Mouse (Mus musculus) embryonic facial prominence, embryonic 13.5 days (tissue): ENCODE data around the gene Clec2i. TPM values are rescaled to one million over a fixed set of nuclear protein-coding genes. Genes with fewer than 3 reads are reported as not detected.

Experiments used
- ATAC-seq: fragments of 200-750 bp; cut with Nextera tagmentation; 2 replicates; pipeline ENCODE4 v1.8.0; 2017; ENCODE audit warnings: low read depth; ENCODE audit not compliant: insufficient number of reproducible peaks, insufficient read depth, low FRiP score, low TSS enrichment
- H3K27ac ChIP-seq: fragments of 300-500 bp; sonication (generic); 2 replicates; pipeline ENCODE4 v1.5.1; 2015; ENCODE audit warnings: moderate library complexity, mild to moderate bottlenecking, inconsistent platforms
- H3K27me3 ChIP-seq: fragments of 300-500 bp; sonication (generic); 2 replicates; pipeline ENCODE4 v1.6.1; 2015; ENCODE audit warnings: mild to moderate bottlenecking, inconsistent platforms
- H3K36me3 ChIP-seq: fragments of 300-500 bp; sonication (generic); 2 replicates; pipeline ENCODE4 v1.6.1; 2015; ENCODE audit warnings: mild to moderate bottlenecking, inconsistent platforms
- H3K4me1 ChIP-seq: fragments of 300-500 bp; sonication (generic); 2 replicates; pipeline ENCODE4 v1.6.1; 2015; ENCODE audit warnings: inconsistent platforms
- H3K4me2 ChIP-seq: fragments of 300-500 bp; sonication (generic); 2 replicates; pipeline ENCODE4 v1.6.1; 2015; ENCODE audit warnings: moderate library complexity, mild to moderate bottlenecking, inconsistent platforms
- H3K4me3 ChIP-seq: fragments of 300-500 bp; sonication (generic); 2 replicates; pipeline ENCODE4 v1.5.1; 2015; ENCODE audit warnings: mild to moderate bottlenecking, inconsistent platforms
- H3K9ac ChIP-seq: fragments of 300-500 bp; sonication (generic); 2 replicates; pipeline ENCODE4 v1.6.1; 2015; ENCODE audit warnings: mild to moderate bottlenecking, inconsistent platforms
- H3K9me3 ChIP-seq: fragments of 300-500 bp; sonication (generic); 2 replicates; pipeline ENCODE4 v1.6.1; 2016; ENCODE audit warnings: inconsistent platforms
- WGBS: fragments of 180-500 bp; shearing (Covaris S2); methylation state at CpG from one replicate; pipeline ENCODE4 v1.1.7; 2015; ENCODE audit warnings: mixed read lengths; 5-methylcytosine and 5-hydroxymethylcytosine counted together
- polyA plus RNA-seq: library from polyadenylated mRNA; unstranded; fragments of >200 nt; fragmentation: Nextera tagmentation; extraction: Ambion mirVana; gene quantifications from 2 replicates; pipeline ENCODE4 v1.2.1, GENCODE M21; 2015

Clec2i gene
- polyA plus RNA-seq, 1 experiment from 2014 or later: 0.20 TPM

- H3K27me3 ChIP-seq: no peaks in the 10 kb centered on the region
- no peaks in the 10 kb centered on the region for H3K36me3 ChIP-seq
- H3K9me3 ChIP-seq: no peaks in the 10 kb centered on the region
- peaks cover 10% of the 10 kb centered on the region; the same call in 1 of the 2 replicates for H3K4me1 ChIP-seq
- no peak overlapping the region for H3K27ac ChIP-seq
- WGBS: 79% methylated on average over 5 of the region's 5 CpGs
- no peak overlapping the region for H3K4me3 ChIP-seq
- no peak for ATAC-seq
- no peak overlapping the region for H3K9ac ChIP-seq
- peak overlapping the region; percentile 69; the same call in 1 of the 2 replicates for H3K4me2 ChIP-seq
Measured at GRCm38 (mm10) chr6:128844586-128845080, 42.8 kb upstream of the Clec2i start.

GRCm38 (mm10) chr6:128845319-128845979 is 41.9 kb upstream of the Clec2i start:
- WGBS: 31% methylated on average over 7 of the region's 7 CpGs
- no peak overlapping the region for H3K4me2 ChIP-seq

DNA sequence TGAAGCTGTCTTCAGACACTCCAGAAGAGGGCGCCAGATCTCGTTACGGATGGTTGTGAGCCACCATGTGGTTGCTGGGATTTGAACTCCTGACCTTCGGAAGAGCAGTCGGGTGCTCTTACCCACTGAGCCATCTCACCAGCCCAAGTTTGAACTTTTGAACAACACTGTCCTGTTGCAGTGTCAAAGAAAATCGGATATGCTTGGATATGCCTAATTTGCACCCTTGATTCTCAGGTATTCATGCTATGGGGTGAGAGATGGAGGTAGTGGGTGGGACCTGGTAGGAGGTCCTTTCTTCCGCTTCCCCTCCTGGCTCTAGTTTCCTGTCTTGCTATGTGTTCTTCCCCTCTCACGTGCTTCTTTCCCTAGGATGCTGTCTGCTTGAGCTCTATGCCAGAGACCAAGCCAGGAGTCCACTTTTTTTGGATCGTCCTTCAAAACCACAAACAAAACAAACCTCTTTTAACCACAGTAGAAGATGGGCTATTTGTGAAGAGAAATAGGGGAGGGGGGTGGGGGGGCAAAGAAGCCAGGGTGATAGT is 41.3 kb upstream of the Clec2i start:
- H3K27ac ChIP-seq: no peak overlapping the region
- H3K27me3 ChIP-seq: no peaks in the 10 kb centered on the region
- 49% methylated on average over 9 of the region's 9 CpGs for WGBS
- H3K4me3 ChIP-seq: no peak overlapping the region
- no peak overlapping the region for H3K4me2 ChIP-seq
- no peak for ATAC-seq
- H3K36me3 ChIP-seq: no peaks in the 10 kb centered on the region
- no peaks in the 10 kb centered on the region for H3K9me3 ChIP-seq
- H3K4me1 ChIP-seq: peaks cover 8% of the 10 kb centered on the region; the same call in 1 of the 2 replicates
- no peak overlapping the region for H3K9ac ChIP-seq

More at GRCm38 (mm10) chr6:128845319-128845979, 41.9 kb upstream of the Clec2i start:
- Histone ChIP-seq H3K4me3 (no peak overlapping the region), H3K27ac (no peak overlapping the region), H3K36me3 (no peaks in the 10 kb centered on the region), H3K9ac (no peak overlapping the region), H3K4me1 (peaks cover 8% of the 10 kb centered on the region; the same call in 1 of the 2 replicates), H3K9me3 (no peaks in the 10 kb centered on the region), H3K27me3 (no peaks in the 10 kb centered on the region)
- no peak for ATAC-seq

DNA sequence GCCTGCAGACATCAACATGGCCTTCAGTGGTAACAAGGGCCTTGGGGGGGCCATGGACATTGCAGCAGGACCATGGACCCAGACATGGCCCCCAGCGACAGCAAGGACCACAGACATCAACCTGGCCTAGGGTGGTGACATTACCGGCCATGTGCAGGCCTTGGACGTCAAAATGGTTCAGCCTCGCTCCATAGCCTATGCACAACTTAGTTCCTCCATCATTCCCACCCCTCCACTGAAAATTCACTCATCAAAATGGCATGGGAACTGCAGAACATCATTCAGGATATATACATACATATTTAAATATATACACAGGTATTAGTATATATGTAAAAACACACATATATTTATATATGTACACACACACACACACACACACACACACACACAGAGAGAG is 40.0 kb upstream of the Clec2i start:
- H3K27ac ChIP-seq: no peak overlapping the region
- H3K4me3 ChIP-seq: no peak overlapping the region
- no peaks in the 10 kb centered on the region for H3K9me3 ChIP-seq
- no peak for ATAC-seq
- H3K4me2 ChIP-seq: no peak overlapping the region
- H3K4me1 ChIP-seq: peaks cover 3% of the 10 kb centered on the region; the same call in 1 of the 2 replicates
- no peaks in the 10 kb centered on the region for H3K27me3 ChIP-seq
- no peak overlapping the region for H3K9ac ChIP-seq
- 91% methylated on average over 4 of the region's 4 CpGs for WGBS
- H3K36me3 ChIP-seq: no peaks in the 10 kb centered on the region

DNA sequence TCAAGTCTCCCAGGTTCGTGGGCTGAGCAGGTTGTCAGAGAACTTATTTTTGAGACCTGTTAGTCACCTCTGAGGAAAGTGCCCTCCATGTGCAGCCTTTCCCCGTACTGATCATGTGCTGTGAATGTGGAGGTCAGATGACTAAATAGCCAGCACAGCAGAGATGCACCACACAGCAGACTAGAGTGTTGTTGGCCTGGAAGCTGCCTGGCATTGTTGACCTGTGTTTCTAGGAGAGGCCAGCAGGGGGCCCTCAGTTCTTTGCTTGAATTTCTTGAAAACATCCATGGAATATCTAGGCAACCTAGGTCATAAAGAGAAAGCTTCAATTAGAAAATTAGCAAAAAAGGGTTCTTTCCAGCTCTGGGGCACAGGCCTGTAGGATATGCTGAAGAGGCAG is 37.5 kb upstream of the Clec2i start:
- no peaks in the 10 kb centered on the region for H3K4me1 ChIP-seq
- H3K9me3 ChIP-seq: no peaks in the 10 kb centered on the region
- no peaks in the 10 kb centered on the region for H3K36me3 ChIP-seq
- H3K27ac ChIP-seq: no peak overlapping the region
- ATAC-seq: no peak
- no peak overlapping the region for H3K9ac ChIP-seq
- H3K27me3 ChIP-seq: no peaks in the 10 kb centered on the region
- H3K4me2 ChIP-seq: no peak overlapping the region
- WGBS: 56% methylated on average over 2 of the region's 2 CpGs
- H3K4me3 ChIP-seq: no peak overlapping the region

- Histone ChIP-seq H3K36me3 (no peaks in the 10 kb centered on the region), H3K27me3 (no peaks in the 10 kb centered on the region), H3K4me1 (no peaks in the 10 kb centered on the region), H3K9ac (no peak overlapping the region), H3K9me3 (no peaks in the 10 kb centered on the region), H3K4me2 (no peak overlapping the region), H3K27ac (no peak overlapping the region), H3K4me3 (no peak overlapping the region)
- ATAC-seq: no peak
- 72% methylated on average over 2 of the region's 2 CpGs for WGBS
Measured at GRCm38 (mm10) chr6:128850671-128851070, 36.7 kb upstream of the Clec2i start.

GRCm38 (mm10) chr6:128851151-128851550 is 36.2 kb upstream of the Clec2i start:
- no peaks in the 10 kb centered on the region for H3K36me3 ChIP-seq
- ATAC-seq: no peak
- no peaks in the 10 kb centered on the region for H3K4me1 ChIP-seq
- no peak overlapping the region for H3K27ac ChIP-seq
- H3K27me3 ChIP-seq: no peaks in the 10 kb centered on the region
- H3K9me3 ChIP-seq: no peaks in the 10 kb centered on the region
- H3K4me2 ChIP-seq: no peak overlapping the region
- H3K4me3 ChIP-seq: no peak overlapping the region
- WGBS: 82% methylated on average over 2 of the region's 2 CpGs
- H3K9ac ChIP-seq: no peak overlapping the region

GRCm38 (mm10) chr6:128852766-128853165 is 34.6 kb upstream of the Clec2i start:
- no peak overlapping the region for H3K27ac ChIP-seq
- no peak overlapping the region for H3K9ac ChIP-seq
- no peaks in the 10 kb centered on the region for H3K4me1 ChIP-seq
- H3K27me3 ChIP-seq: no peaks in the 10 kb centered on the region
- no peaks in the 10 kb centered on the region for H3K36me3 ChIP-seq
- no peak overlapping the region for H3K4me3 ChIP-seq
- 86% methylated on average over 3 of the region's 3 CpGs for WGBS
- H3K4me2 ChIP-seq: no peak overlapping the region
- H3K9me3 ChIP-seq: no peaks in the 10 kb centered on the region
- no peak for ATAC-seq

GRCm38 (mm10) chr6:128854024-128854820 is 33.2 kb upstream of the Clec2i start:
- no peaks in the 10 kb centered on the region for H3K36me3 ChIP-seq
- H3K4me1 ChIP-seq: no peaks in the 10 kb centered on the region
- H3K4me2 ChIP-seq: 0 out of 2 replicates have a peak overlapping the region, but pooled peaks have one; percentile 21
- WGBS: 45% methylated on average over 12 of the region's 12 CpGs
- H3K9me3 ChIP-seq: no peaks in the 10 kb centered on the region
- peak; percentile 65; the same call in 1 of the 2 replicates for ATAC-seq
- no peak overlapping the region for H3K9ac ChIP-seq
- H3K27me3 ChIP-seq: no peaks in the 10 kb centered on the region
- no peak overlapping the region for H3K4me3 ChIP-seq
- no peak overlapping the region for H3K27ac ChIP-seq

DNA sequence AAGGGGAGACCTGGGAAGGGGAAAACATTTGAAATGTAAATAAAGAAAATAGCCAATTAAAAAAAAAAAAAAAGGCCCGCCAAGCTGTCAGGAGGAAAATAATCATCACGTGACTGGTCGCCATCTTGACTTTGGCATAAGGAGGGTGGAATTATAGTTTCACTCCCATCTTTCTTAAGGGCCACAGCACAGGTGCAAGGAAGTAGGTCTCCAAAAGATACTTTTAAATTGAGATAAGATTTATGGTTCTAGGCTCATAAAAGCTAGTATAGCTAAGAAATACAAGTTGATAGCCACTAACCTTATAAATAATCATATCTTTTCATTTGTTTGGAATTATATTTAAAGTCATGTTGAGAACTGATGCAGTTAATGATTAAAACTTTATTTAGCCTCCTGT is 32.5 kb upstream of the Clec2i start:
- H3K36me3 ChIP-seq: no peaks in the 10 kb centered on the region
- no peak overlapping the region for H3K4me2 ChIP-seq
- no peak overlapping the region for H3K9ac ChIP-seq
- H3K27ac ChIP-seq: no peak overlapping the region
- H3K4me3 ChIP-seq: no peak overlapping the region
- no peaks in the 10 kb centered on the region for H3K27me3 ChIP-seq
- no peak for ATAC-seq
- no peaks in the 10 kb centered on the region for H3K4me1 ChIP-seq
- no peaks in the 10 kb centered on the region for H3K9me3 ChIP-seq
- WGBS: 95% methylated on average over 3 of the region's 3 CpGs

- no peak for ATAC-seq
- H3K4me3 ChIP-seq: no peak overlapping the region
- no peaks in the 10 kb centered on the region for H3K4me1 ChIP-seq
- H3K36me3 ChIP-seq: no peaks in the 10 kb centered on the region
- WGBS: 81% methylated on average over 1 of the region's 1 CpGs
- H3K27ac ChIP-seq: no peak overlapping the region
- no peak overlapping the region for H3K9ac ChIP-seq
- H3K4me2 ChIP-seq: no peak overlapping the region
- H3K27me3 ChIP-seq: no peaks in the 10 kb centered on the region
- no peaks in the 10 kb centered on the region for H3K9me3 ChIP-seq
Measured at GRCm38 (mm10) chr6:128855477-128855876, 31.9 kb upstream of the Clec2i start.
